Mouse (Mus musculus) cortical plate, adult 2 months (tissue): ENCODE data around the gene 9830107B12Rik.

Experiments used
- CTCF ChIP-seq: fragments of 200-500 bp; IDR thresholded peaks from 2 replicates; pipeline ENCODE4 v1.5.1; 2011; ENCODE audit warnings: mild to moderate bottlenecking, control low read depth, low read length; ENCODE audit not compliant: insufficient read depth; ENCODE audit errors: extremely low read depth
- POLR2A ChIP-seq: fragments of 200-500 bp; IDR thresholded peaks from 2 replicates; pipeline ENCODE4 v1.6.1; 2011; ENCODE audit warnings: mild to moderate bottlenecking, low read length, control low read depth; ENCODE audit not compliant: insufficient read depth; ENCODE audit errors: extremely low read depth

DNA sequence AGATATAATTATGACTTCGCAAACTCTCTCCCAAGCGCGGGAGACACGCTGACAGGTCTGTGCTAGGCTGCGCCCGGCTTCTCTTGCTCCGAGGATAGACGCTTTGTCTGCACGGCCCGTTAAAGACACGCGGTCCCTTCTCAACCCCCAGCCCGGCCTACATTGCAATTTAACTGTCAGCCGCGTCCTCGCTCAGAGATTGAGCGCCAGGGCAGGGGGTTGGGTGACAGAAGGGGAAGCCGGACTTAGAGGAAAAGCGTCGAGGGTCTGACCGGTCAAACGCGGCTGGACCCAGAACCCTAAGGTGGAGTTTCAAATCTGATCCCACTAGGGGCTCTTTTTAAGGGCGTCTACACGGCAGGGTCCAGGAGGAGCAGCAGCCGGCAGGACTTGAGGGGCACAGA lies 50.3 kb downstream of the 9830107B12Rik start:
- TF ChIP-seq CTCF (no peak), POLR2A (no peak)
